Mouse (Mus musculus) megakaryocyte, embryonic 14.5 days (primary cell): ENCODE measurements around the gene Slx4.

Experiments
- FLI1 ChIP-seq: IDR thresholded peaks from 2 replicates; pipeline ENCODE4 v1.6.1; 2012; ENCODE audit warnings: low read length, inconsistent platforms, mixed read lengths
- GATA1 ChIP-seq: IDR thresholded peaks from 3 replicates; pipeline ENCODE4 v1.6.1; 2012; ENCODE audit warnings: mixed read lengths, low read length, inconsistent platforms, borderline replicate concordance

GRCm38 (mm10) chr16:3929151-3929550 lies 74.4 kb downstream of the Slx4 start:
- TF ChIP-seq FLI1: no peak
- no peak for TF ChIP-seq GATA1
